Mouse (Mus musculus): ENCODE data around the gene Ccl21b.
"Not testable (repeated sequence)": the region's sequence is repeated elsewhere in the genome, so short reads cannot be mapped to it uniquely, and the experiment has no call there.

The Ccl21b gene

DNA sequence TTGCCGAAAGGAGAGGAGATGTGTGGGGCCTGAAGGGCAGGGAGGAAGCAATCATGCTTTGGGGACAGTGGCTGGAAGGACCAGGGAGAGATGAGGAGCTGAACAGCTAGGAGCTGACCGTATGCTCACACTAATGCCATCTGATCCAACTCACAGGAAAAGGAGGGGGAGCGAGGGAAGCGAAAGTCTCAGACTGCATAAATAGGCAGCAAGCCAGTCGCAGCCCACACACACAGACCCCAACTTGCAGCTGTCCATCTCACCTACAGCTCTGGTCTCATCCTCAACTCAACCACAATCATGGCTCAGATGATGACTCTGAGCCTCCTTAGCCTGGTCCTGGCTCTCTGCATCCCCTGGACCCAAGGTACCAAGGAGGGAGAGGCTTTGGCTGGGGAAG is at the start of gene Ccl21b:
Gene Ccl21b (plus strand): TSS at position 301 of the 400 bp plus-strand sequence.
- in situ Hi-C loops (cut with MboI, MseI), result not testable (repeated sequence)

DNA sequence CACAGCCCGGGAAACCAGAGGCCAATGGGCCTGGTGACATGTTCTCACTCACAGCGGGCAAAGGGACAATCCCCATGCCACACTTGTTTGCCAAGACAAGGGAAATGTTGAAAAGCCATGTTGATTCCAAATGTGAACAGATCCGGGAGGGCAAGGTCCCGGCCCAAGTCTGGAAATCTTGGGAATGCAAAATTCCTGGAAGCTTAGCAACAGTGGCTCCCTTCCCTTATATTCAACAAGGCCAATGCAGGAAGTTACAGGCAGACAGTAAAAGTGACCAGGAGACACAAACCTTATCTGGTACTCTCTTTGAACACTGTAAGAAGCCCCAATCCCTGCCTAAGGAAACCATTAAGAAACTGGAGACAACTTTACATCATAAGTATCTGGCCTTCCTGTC is 15.2 kb upstream of the Ccl21b start, which contains the start of gene Gm10600:
Gene Gm10600 (plus strand): TSS at position 301 of the 400 bp plus-strand sequence.
- in situ Hi-C loops (cut with MboI, MseI), result not testable (repeated sequence)

DNA sequence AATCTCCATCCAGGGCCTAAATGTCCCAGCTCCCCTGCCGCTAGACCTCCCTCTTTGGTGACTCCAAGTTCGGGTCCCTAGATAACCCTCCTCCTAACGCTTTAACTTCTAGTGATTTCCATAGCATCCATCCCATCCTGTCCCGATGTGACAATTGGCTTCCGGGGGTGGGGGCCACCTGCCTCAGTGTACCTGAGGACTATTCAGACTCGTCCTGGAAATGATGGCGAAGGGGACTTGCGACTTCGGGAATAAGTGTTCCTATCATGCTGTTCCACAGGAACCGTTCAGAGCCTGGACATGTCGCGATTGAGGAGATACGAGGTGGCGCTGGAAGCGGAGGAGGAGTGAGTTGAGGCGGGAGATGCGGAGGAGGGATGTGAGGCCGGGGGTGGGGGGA is 38.4 kb downstream of the Ccl21b start, which contains the start of gene Gm21953:
Gene Gm21953 (plus strand): TSS at position 301 of the 400 bp plus-strand sequence.
- in situ Hi-C loops (cut with MboI, MseI), result not testable (repeated sequence)
